Mouse (Mus musculus): ENCODE data around the gene Chchd2. TPM values are rescaled to one million over a fixed set of nuclear protein-coding genes. Genes with fewer than 3 reads are reported as not detected.
"Not testable (repeated sequence)": the region's sequence is repeated elsewhere in the genome, so short reads cannot be mapped to it uniquely, and the experiment has no call there.

Gene Chchd2
- polyA plus RNA-seq, 1 experiment from 2014 or later = 1,037 TPM

DNA sequence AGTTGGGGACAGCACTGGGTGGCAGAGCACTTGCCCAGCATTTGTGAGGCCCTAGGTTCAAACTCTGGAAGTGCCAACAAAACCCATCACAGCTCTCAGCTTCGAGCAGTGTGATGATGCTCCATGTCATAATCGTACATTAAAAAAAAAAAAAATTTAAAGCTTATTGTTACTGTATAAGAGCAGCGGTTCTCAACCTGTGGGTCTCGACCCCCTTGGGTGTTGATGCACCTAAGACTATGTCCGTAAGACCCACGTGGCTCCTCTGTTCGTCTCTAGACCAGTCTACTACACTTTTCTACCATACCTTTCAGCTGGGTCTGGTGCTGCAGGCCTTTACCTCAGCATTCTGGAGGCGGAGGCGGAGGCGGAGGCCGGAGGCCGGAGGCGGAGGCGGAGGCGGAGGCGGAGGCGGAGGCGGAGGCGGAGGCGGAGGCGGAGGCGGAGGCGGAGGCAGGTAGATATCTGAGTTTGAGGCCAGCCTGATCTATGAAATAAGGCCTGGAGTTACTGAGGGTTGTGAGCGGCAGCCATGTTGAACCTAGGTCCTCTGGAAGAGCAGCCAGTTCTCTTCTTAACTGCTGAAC lies 30.9 kb upstream of the Chchd2 start:
- Histone ChIP-seq H3K36me3 (ENCODE audit: control insufficient read depth, insufficient read depth) (no peaks in the 10 kb centered on the region), H3K9ac (ENCODE audit: low read length) (no peak overlapping the region), H3K9me3 (replicated peaks; ENCODE audit: control insufficient read depth, low read length) (no peaks in the 10 kb centered on the region), H3K27ac (ENCODE audit: low read length) (no peak overlapping the region), H3K4me3 (ENCODE audit: low read length) (no peak overlapping the region), H3K4me1 (ENCODE audit: control insufficient read depth, insufficient read depth, low read length) (no peaks in the 10 kb centered on the region), H3K4me2 (ENCODE audit: low read depth, low read length) (no peak overlapping the region), H3K27me3 (ENCODE audit: control insufficient read depth, insufficient read depth, low read length) (no peaks in the 10 kb centered on the region)
- ATAC-seq (replicated peaks; ENCODE audit: extremely low read depth, insufficient read depth, low FRiP score) = no peak
- WGBS = 85% methylated on average over 24 of the region's 24 CpGs

DNA sequence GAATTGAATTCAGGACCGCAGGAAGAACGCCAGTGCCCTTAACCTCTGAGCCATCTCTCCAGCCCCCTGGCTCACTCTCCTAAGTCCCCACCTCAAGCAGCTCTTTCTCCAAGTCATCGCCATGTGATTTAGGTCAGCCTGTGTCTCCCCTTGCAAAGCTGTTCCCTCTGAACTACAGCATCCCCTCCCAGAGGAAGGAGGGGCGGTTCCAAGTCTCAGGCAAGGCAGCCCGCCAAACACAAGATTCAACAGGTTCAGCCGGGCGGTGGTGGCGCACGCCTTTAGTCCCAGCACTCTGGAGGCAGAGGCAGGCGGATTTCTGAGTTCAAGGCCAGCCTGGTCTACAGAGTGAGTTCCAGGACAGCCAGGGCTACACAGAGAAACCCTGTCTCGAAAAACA lies 28.2 kb upstream of the Chchd2 start:
- H3K9ac ChIP-seq (ENCODE audit: low read length); H3K9me3 ChIP-seq (replicated peaks; ENCODE audit: control insufficient read depth, low read length); H3K4me2 ChIP-seq (ENCODE audit: low read depth, low read length); H3K4me3 ChIP-seq (ENCODE audit: low read length); H3K36me3 ChIP-seq (ENCODE audit: control insufficient read depth, insufficient read depth); H3K27me3 ChIP-seq (ENCODE audit: control insufficient read depth, insufficient read depth, low read length); H3K27ac ChIP-seq (ENCODE audit: low read length); H3K4me1 ChIP-seq (ENCODE audit: control insufficient read depth, insufficient read depth, low read length); ATAC-seq (replicated peaks; ENCODE audit: extremely low read depth, insufficient read depth, low FRiP score): not testable (repeated sequence)
- WGBS = 75% methylated on average over 11 of the region's 11 CpGs

DNA sequence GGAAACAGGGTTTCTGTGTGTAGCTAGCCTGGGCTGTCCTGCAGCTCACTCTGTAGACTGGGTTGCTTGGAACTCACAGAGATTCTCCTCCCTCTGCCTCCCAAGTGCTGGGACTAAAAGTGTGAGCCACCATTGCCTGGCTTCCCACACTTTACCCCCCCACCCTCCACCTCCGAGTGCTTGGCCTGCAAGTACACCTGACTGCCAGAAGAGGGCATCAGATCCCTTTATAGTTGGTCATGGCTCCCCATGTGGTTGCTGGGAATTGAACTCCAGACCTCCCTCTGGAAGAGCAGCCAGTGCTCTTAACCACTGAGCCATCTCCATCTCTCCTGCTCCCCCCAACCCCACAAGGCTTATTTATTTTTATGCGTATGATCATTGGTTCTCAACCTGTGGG lies 26.8 kb upstream of the Chchd2 start:
- no peak for ATAC-seq (replicated peaks; ENCODE audit: extremely low read depth, insufficient read depth, low FRiP score)
- no peak overlapping the region for H3K27ac ChIP-seq (ENCODE audit: low read length)
- no peak overlapping the region for H3K4me2 ChIP-seq (ENCODE audit: low read depth, low read length)
- H3K9ac ChIP-seq (ENCODE audit: low read length) = no peak overlapping the region
- WGBS = 20% methylated on average over 2 of the region's 2 CpGs
- no peaks in the 10 kb centered on the region for H3K27me3 ChIP-seq (ENCODE audit: control insufficient read depth, insufficient read depth, low read length)
- no peaks in the 10 kb centered on the region for H3K9me3 ChIP-seq (replicated peaks; ENCODE audit: control insufficient read depth, low read length)
- no peaks in the 10 kb centered on the region for H3K36me3 ChIP-seq (ENCODE audit: control insufficient read depth, insufficient read depth)
- H3K4me3 ChIP-seq (ENCODE audit: low read length) = no peak overlapping the region
- no peaks in the 10 kb centered on the region; the same call in 1 of the 2 replicates for H3K4me1 ChIP-seq (ENCODE audit: control insufficient read depth, insufficient read depth, low read length)

DNA sequence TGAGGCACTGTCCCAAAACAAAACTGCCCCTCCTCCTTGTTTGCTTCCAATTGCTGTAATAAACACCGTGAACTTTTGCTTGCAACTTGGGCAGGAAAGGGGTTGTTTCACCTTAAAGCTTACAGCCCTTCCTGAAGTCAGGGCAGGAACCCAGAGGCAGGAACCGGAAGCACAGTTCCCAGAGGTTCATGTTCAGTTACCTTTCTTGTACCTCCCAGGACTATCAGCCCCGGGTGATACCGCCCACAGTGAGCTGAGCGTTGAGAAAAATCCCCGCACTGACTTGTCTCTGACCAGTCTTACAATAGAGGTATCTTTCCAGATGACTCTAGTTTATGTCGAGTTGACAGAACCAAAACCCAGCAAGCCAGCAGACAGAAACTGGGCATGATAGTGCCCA lies 22.3 kb upstream of the Chchd2 start:
- 70% methylated on average over 7 of the region's 7 CpGs for WGBS
- no peaks in the 10 kb centered on the region; the same call in 1 of the 2 replicates for H3K4me1 ChIP-seq (ENCODE audit: control insufficient read depth, insufficient read depth, low read length)

DNA sequence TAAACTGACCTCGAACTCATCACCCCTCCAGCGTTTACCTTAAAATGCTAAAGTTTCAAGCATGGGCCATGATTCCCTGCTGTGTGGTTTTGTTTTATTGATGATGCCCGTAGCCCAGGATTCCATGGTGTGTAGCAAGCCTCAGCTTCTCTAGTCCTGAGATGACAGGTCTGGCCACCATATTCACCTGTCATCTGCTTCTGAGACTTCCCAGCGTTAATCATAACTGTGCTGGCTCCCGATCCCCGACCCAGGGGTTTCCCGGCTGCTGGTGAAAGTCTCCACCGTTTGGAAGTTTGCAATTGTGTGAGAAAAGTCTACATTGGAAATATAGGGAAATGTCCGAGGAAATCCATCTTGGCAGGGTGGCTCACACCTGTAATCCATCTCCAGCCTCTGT lies 21.9 kb upstream of the Chchd2 start:
- Histone ChIP-seq H3K36me3 (ENCODE audit: control insufficient read depth, insufficient read depth) (no peaks in the 10 kb centered on the region), H3K4me1 (ENCODE audit: control insufficient read depth, insufficient read depth, low read length) (no peaks in the 10 kb centered on the region; the same call in 1 of the 2 replicates), H3K27me3 (ENCODE audit: control insufficient read depth, insufficient read depth, low read length) (no peaks in the 10 kb centered on the region), H3K4me3 (ENCODE audit: low read length) (peak overlapping the region; percentile 76), H3K27ac (ENCODE audit: low read length) (no peak overlapping the region), H3K9me3 (replicated peaks; ENCODE audit: control insufficient read depth, low read length) (no peaks in the 10 kb centered on the region), H3K9ac (ENCODE audit: low read length) (peak overlapping the region; percentile 86; the same call in 1 of the 2 replicates), H3K4me2 (ENCODE audit: low read depth, low read length) (peak overlapping the region; percentile 84)
- ATAC-seq (replicated peaks; ENCODE audit: extremely low read depth, insufficient read depth, low FRiP score) = no peak
- 69% methylated on average over 9 of the region's 9 CpGs for WGBS

More for the DNA sequence above, 22.3 kb upstream of the Chchd2 start:
- Histone ChIP-seq H3K9me3 (replicated peaks; ENCODE audit: control insufficient read depth, low read length) (no peaks in the 10 kb centered on the region), H3K27me3 (ENCODE audit: control insufficient read depth, insufficient read depth, low read length) (no peaks in the 10 kb centered on the region), H3K4me2 (ENCODE audit: low read depth, low read length) (no peak overlapping the region), H3K4me3 (ENCODE audit: low read length) (no peak overlapping the region), H3K36me3 (ENCODE audit: control insufficient read depth, insufficient read depth) (no peaks in the 10 kb centered on the region), H3K9ac (ENCODE audit: low read length) (no peak overlapping the region), H3K27ac (ENCODE audit: low read length) (no peak overlapping the region)
- no peak for ATAC-seq (replicated peaks; ENCODE audit: extremely low read depth, insufficient read depth, low FRiP score)

DNA sequence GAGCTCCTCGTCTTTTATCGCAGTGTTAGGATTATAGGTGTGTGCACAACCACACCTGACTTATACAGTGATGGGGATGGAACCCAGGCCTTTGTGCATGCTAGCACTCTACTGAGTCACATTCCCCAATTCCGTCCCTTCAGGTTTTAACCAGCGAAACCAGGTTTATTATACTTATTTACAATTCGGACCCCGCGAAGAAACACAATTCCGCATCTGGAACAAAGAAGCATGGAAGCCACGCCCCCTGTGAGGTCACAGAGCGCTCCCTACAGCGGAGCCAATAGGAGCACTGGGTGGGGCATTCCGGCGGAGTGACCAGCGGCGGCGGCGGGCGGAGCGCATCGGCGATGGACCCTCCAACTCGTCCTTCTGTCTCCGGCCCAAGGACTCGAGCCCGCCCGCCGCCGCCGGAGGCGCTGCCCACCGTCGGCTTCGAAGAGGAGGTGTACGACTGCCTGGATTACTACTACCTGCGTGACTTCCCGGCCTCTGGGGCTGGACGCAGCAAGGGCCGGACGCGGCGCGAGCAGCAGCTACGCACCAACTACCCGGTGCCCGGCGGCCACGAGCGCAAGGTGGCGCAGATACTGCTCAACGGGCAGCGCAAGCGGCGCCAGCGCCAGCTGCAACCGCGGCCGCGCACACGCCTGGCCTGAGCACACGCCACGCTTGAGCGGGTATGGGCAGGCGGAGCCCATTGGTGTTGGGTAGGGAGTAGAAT lies 21.1 kb upstream of the Chchd2 start, which contains the start of gene Nupr1l:
TSS of gene Nupr1l (plus strand) at position 299 of the 724 bp plus-strand sequence.
- no peaks in the 10 kb centered on the region; the same call in 1 of the 2 replicates for H3K4me1 ChIP-seq (ENCODE audit: control insufficient read depth, insufficient read depth, low read length)
- under 1% methylated on average over 63 of the region's 63 CpGs for WGBS
- no peaks in the 10 kb centered on the region for H3K36me3 ChIP-seq (ENCODE audit: control insufficient read depth, insufficient read depth)
- H3K4me2 ChIP-seq (ENCODE audit: low read depth, low read length) = peak within 1 kb of the TSS; percentile 84
- H3K27me3 ChIP-seq (ENCODE audit: control insufficient read depth, insufficient read depth, low read length) = no peaks in the 10 kb centered on the region
- no peaks in the 10 kb centered on the region for H3K9me3 ChIP-seq (replicated peaks; ENCODE audit: control insufficient read depth, low read length)
- peak; percentile 97 for ATAC-seq (replicated peaks; ENCODE audit: extremely low read depth, insufficient read depth, low FRiP score)
- H3K9ac ChIP-seq (ENCODE audit: low read length) = peak within 1 kb of the TSS; percentile 86
- peak within 1 kb of the TSS; percentile 92 for H3K27ac ChIP-seq (ENCODE audit: low read length)
- H3K4me3 ChIP-seq (ENCODE audit: low read length) = peak within 1 kb of the TSS; percentile 76

DNA sequence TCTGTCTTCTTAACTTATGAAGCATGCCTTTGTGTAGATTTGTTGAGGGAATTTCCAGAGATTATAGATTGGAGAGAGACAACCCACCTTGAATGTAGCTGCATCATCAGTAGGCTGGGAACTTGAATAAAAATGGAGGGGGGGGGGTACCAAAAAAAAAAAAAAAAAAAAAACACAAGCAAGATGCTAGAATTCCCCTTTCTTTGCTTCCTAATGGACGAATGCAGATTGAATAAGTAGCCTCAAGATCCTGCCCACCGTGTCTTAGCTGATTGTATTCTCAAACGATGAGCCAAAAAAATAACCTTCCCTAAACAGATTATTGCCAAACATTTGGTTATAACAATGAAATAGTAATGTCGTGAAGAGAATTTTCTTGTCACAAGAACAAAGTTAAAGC lies 20.5 kb upstream of the Chchd2 start:
- H3K9ac ChIP-seq (ENCODE audit: low read length) = peak overlapping the region; percentile 86
- ATAC-seq (replicated peaks; ENCODE audit: extremely low read depth, insufficient read depth, low FRiP score) = no peak
- no peaks in the 10 kb centered on the region; the same call in 1 of the 2 replicates for H3K4me1 ChIP-seq (ENCODE audit: control insufficient read depth, insufficient read depth, low read length)
- WGBS = 27% methylated on average over 4 of the region's 4 CpGs
- H3K27me3 ChIP-seq (ENCODE audit: control insufficient read depth, insufficient read depth, low read length) = no peaks in the 10 kb centered on the region
- H3K36me3 ChIP-seq (ENCODE audit: control insufficient read depth, insufficient read depth) = no peaks in the 10 kb centered on the region
- no peaks in the 10 kb centered on the region for H3K9me3 ChIP-seq (replicated peaks; ENCODE audit: control insufficient read depth, low read length)
- H3K4me2 ChIP-seq (ENCODE audit: low read depth, low read length) = peak overlapping the region; percentile 84
- H3K27ac ChIP-seq (ENCODE audit: low read length) = no peak overlapping the region
- H3K4me3 ChIP-seq (ENCODE audit: low read length) = peak overlapping the region; percentile 76

DNA sequence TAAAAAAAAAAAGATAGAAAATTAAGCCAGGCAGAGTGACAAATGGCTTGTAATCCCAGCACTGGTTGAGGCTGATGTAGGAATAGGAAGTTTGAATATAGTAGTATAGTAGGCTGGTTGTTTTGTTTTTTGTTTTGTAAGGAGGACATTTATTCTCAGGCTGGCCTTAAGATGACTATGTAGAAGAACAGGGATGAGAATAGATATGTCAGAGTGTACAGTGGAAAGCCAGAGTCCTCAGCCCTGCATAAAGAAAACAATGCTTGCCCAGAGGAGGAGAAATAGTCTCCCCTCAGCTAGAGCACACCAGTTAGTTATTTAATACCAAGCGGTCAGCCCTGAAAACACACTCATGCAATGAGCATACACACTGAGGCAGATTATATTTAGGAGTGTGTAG lies 11.2 kb upstream of the Chchd2 start, which contains the start of gene Phkg1:
TSS of gene Phkg1 (minus strand) at position 101 of the 400 bp plus-strand sequence.
- Histone ChIP-seq H3K27me3 (ENCODE audit: control insufficient read depth, insufficient read depth, low read length) (no peaks in the 10 kb centered on the region), H3K9me3 (replicated peaks; ENCODE audit: control insufficient read depth, low read length) (no peaks in the 10 kb centered on the region), H3K36me3 (ENCODE audit: control insufficient read depth, insufficient read depth) (no peaks in the 10 kb centered on the region), H3K27ac (ENCODE audit: low read length) (no peak within 1 kb of the TSS), H3K9ac (ENCODE audit: low read length) (no peak within 1 kb of the TSS), H3K4me1 (ENCODE audit: control insufficient read depth, insufficient read depth, low read length) (peaks cover 8% of the 10 kb centered on the region), H3K4me3 (ENCODE audit: low read length) (no peak within 1 kb of the TSS), H3K4me2 (ENCODE audit: low read depth, low read length) (no peak within 1 kb of the TSS)
- WGBS = 89% methylated on average over 1 of the region's 1 CpGs
- no peak for ATAC-seq (replicated peaks; ENCODE audit: extremely low read depth, insufficient read depth, low FRiP score)
